Mouse (Mus musculus) heart, embryonic 12.5 days (tissue): ENCODE measurements around the gene Rfxank. TPM values are rescaled to one million over a fixed set of nuclear protein-coding genes. Genes with fewer than 3 reads are reported as not detected.

Source experiments
- microRNA-seq: library from miRNA; unstranded; fragments of <30 nt; microRNA quantifications from one replicate; pipeline ENCODE4, GENCODE M21; 2017
- polyA plus RNA-seq: library from polyadenylated mRNA; unstranded; fragments of >200 nt; fragmentation: Nextera tagmentation; extraction: Ambion mirVana; gene quantifications from 2 replicates; pipeline ENCODE4 v1.2.1, GENCODE M21; 2016

Rfxank gene
- polyA plus RNA-seq, 1 experiment from 2014 or later: 18.7 TPM

Small RNA genes lying within 50 kb of the gene (microRNA-seq; reads per million reads assigned to microRNA genes)
- gene Mir7066: not detected

Other genes starting within 250 kb of the Rfxank start
- 1.9 and 3.1 TPM in 2 replicates for gene Tssk6, start 237.0 kb downstream of the Rfxank start, polyA plus RNA-seq
- gene Ndufa13, start 236.6 kb downstream of the Rfxank start, polyA plus RNA-seq: 309 and 314 TPM in 2 replicates
- 7.4 and 8.9 TPM in 2 replicates for gene Yjefn3, start 236.4 kb downstream of the Rfxank start, polyA plus RNA-seq
- 55.6 and 59.2 TPM in 2 replicates for gene Gatad2a, start 142.8 kb downstream of the Rfxank start, polyA plus RNA-seq
- 39.9 and 42.1 TPM in 2 replicates for gene Mau2, start 96.4 kb downstream of the Rfxank start, polyA plus RNA-seq
- 32.7 and 34.0 TPM in 2 replicates for gene Sugp1, start 96.3 kb downstream of the Rfxank start, polyA plus RNA-seq
- 1.3 and 1.6 TPM in 2 replicates for gene Tm6sf2, start 66.2 kb downstream of the Rfxank start, polyA plus RNA-seq
- gene Hapln4, start 55.7 kb downstream of the Rfxank start, polyA plus RNA-seq: 0.11 and 0.24 TPM in 2 replicates
- gene Ncan, start 18.3 kb downstream of the Rfxank start, polyA plus RNA-seq: 0.17 and 0.31 TPM in 2 replicates
- gene Nr2c2ap, start 7.8 kb downstream of the Rfxank start, polyA plus RNA-seq: 28.5 and 29.1 TPM in 2 replicates
- 30.3 and 38.1 TPM in 2 replicates for gene Borcs8, start 345 bp upstream of the Rfxank start, polyA plus RNA-seq
- gene Mef2b, start 557 bp upstream of the Rfxank start, polyA plus RNA-seq: not detected in 2 replicates
- gene Tmem161a, start 33.2 kb upstream of the Rfxank start, polyA plus RNA-seq: 98.0 and 100 TPM in 2 replicates
- gene Slc25a42, start 73.2 kb upstream of the Rfxank start, polyA plus RNA-seq: 8.5 and 9.7 TPM in 2 replicates
- gene Sugp2, start 95.1 kb upstream of the Rfxank start, polyA plus RNA-seq: 33.8 and 36.0 TPM in 2 replicates
- 22.6 and 23.4 TPM in 2 replicates for gene Armc6, start 95.3 kb upstream of the Rfxank start, polyA plus RNA-seq
- 46.0 and 48.4 TPM in 2 replicates for gene Homer3, start 143.7 kb upstream of the Rfxank start, polyA plus RNA-seq
- gene Ddx49, start 163.3 kb upstream of the Rfxank start, polyA plus RNA-seq: 32.8 and 34.3 TPM in 2 replicates
- gene Cope, start 163.4 kb upstream of the Rfxank start, polyA plus RNA-seq: 251 and 272 TPM in 2 replicates
- 2.1 and 2.5 TPM in 2 replicates for gene Cers1, start 176.6 kb upstream of the Rfxank start, polyA plus RNA-seq
- 2.1 TPM in 2 replicates for gene Gdf1, start 190.7 kb upstream of the Rfxank start, polyA plus RNA-seq
- 24.5 and 25.5 TPM in 2 replicates for gene Upf1, start 214.1 kb upstream of the Rfxank start, polyA plus RNA-seq
- 2.7 and 3.6 TPM in 2 replicates for gene Comp, start 234.4 kb upstream of the Rfxank start, polyA plus RNA-seq